Mouse (Mus musculus): ENCODE data around the gene Aldh3b1.

DNA sequence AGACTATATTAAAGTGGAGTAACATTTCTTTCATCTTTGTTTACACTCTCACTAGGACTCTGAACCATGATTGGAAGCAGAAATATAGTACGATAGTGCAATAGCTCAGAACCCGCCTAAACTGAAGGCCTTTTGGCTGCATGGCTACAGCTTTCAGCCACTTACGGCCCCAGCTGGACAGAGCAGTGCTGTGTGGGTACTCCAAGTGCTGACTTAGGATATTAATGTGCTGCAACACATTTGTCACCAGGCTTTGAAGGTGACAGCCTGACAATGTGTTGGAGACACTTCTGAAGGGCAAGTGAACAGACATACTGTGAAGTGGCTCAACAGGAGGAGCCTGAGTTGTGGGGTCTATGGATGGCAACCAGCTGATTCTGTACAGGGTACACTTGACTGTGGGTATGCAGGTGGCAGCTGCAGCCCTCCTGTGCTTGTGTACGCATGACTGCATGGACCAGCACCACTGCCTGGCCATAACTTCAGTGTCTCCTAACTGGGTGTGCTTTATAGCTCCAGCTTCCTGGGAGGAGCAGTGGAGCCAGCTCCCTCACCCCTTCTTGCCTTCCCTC, 36.0 kb downstream of the Aldh3b1 start:
- TF ChIP-seq CTCF (IDR thresholded peaks at IDR 0.05; ENCODE audit: low read depth, low read length): no peak
- no peak for TF ChIP-seq EP300 (IDR thresholded peaks at IDR 0.05; ENCODE audit: insufficient read depth, low read depth, low read length)
- TF ChIP-seq POLR2A (IDR thresholded peaks at IDR 0.05; ENCODE audit: insufficient read depth, low read length): no peak

All from ES-Bruce4 (cell line).